Mouse (Mus musculus) kidney, embryonic 16.5 days (tissue): ENCODE results near the gene Rprd1b. TPM values are rescaled to one million over a fixed set of nuclear protein-coding genes. Genes with fewer than 3 reads are reported as not detected.

Experiments used
- ATAC-seq: fragments of 200-750 bp; cut with Nextera tagmentation; 2 replicates; pipeline ENCODE4 v1.8.0; 2017; ENCODE audit warnings: moderate TSS enrichment; ENCODE audit not compliant: low FRiP score, low TSS enrichment
- H3K27ac ChIP-seq: fragments of 300-500 bp; sonication (generic); 2 replicates; pipeline ENCODE4 v1.5.1; 2014; ENCODE audit warnings: low read length
- H3K27me3 ChIP-seq: fragments of 300-500 bp; sonication (generic); 2 replicates; pipeline ENCODE4 v1.6.1; 2014; ENCODE audit warnings: low read length, control low read depth, mixed read lengths; ENCODE audit not compliant: insufficient read depth
- H3K36me3 ChIP-seq: fragments of 300-500 bp; sonication (generic); 2 replicates; pipeline ENCODE4 v1.6.1; 2014; ENCODE audit warnings: low read length, control low read depth, mixed read lengths; ENCODE audit not compliant: insufficient read depth
- H3K4me1 ChIP-seq: fragments of 300-500 bp; sonication (generic); 2 replicates; pipeline ENCODE4 v1.6.1; 2014; ENCODE audit warnings: low read length, control low read depth, mixed read lengths; ENCODE audit not compliant: insufficient read depth
- H3K4me2 ChIP-seq: fragments of 300-500 bp; sonication (generic); replicated peaks from 2 replicates; pipeline ENCODE4 v1.6.1; 2014; ENCODE audit warnings: low read depth, low read length
- H3K4me3 ChIP-seq: fragments of 300-500 bp; sonication (generic); 2 replicates; pipeline ENCODE4 v1.5.1; 2014; ENCODE audit warnings: mild to moderate bottlenecking, low read length
- H3K9ac ChIP-seq: fragments of 300-500 bp; sonication (generic); replicated peaks from 2 replicates; pipeline ENCODE4 v1.6.1; 2014; ENCODE audit warnings: low read length
- H3K9me3 ChIP-seq: fragments of 300-500 bp; sonication (generic); 2 replicates; pipeline ENCODE4 v1.6.1; 2016; ENCODE audit warnings: low read length, control low read depth
- WGBS: fragments of 180-500 bp; shearing (Covaris S2); extraction: QIAGEN DNeasy Blood & Tissue Kit; methylation state at CpG from one replicate; pipeline ENCODE4 v1.1.7; 2014; 5-methylcytosine and 5-hydroxymethylcytosine counted together
- polyA plus RNA-seq: library from polyadenylated mRNA; unstranded; fragments of >200 nt; fragmentation: Nextera tagmentation; extraction: Ambion mirVana; gene quantifications from 2 replicates; pipeline ENCODE4 v1.2.1, GENCODE M21; 2015

The Rprd1b gene
- polyA plus RNA-seq, 1 experiment from 2014 or later = 44.1 TPM

DNA sequence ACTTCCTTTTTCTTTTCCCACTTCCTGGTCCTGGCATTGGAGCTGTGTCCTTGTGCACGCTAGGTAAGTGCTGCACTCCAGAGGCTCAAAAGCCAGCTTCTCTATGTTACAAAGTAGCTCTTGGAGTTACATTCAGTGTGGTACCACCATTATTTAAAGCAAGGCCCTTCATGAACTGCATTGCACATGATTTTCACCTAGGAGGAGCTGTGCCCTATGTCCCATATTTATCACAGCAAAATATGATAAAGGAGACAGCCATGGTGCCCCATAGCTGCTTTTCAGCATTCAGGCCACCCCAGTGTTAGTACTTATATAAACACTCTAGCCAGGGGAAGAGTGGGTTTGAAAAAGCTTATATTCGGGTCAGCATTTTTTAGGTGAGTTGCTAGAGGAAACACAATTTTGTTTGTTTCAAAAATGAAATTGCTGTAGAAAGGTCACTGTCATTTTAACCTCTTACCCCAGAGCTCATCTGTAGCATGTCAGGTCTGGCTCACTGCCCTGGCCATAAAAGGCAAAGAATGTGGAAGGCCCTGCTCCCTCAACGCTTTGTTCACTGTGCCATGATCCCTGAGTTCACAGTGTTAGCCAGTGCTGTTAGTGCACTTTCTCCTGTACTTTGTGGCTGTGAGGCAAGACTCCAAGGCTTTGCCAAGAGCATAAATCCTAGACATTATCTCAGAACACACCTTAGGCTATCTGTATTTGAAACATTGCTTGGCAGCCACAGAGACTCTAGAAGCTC, 42.8 kb downstream of the Rprd1b start:
- H3K4me3 ChIP-seq = no peak overlapping the region
- H3K4me1 ChIP-seq = peaks cover 5% of the 10 kb centered on the region; the same call in 1 of the 2 replicates
- 66% methylated on average over 3 of the region's 3 CpGs for WGBS
- H3K9ac ChIP-seq = no peak overlapping the region
- no peaks in the 10 kb centered on the region for H3K27me3 ChIP-seq
- no peak for ATAC-seq
- no peak overlapping the region for H3K27ac ChIP-seq
- H3K9me3 ChIP-seq = no peaks in the 10 kb centered on the region
- H3K36me3 ChIP-seq = peaks cover 35% of the 10 kb centered on the region
- no peak overlapping the region for H3K4me2 ChIP-seq

GRCm38 (mm10) chr2:158071633-158071995, 43.3 kb downstream of the Rprd1b start:
- Histone ChIP-seq H3K36me3 (peaks cover 38% of the 10 kb centered on the region), H3K4me2 (no peak overlapping the region), H3K4me1 (peaks cover 5% of the 10 kb centered on the region; the same call in 1 of the 2 replicates), H3K27me3 (no peaks in the 10 kb centered on the region), H3K9me3 (no peaks in the 10 kb centered on the region), H3K9ac (no peak overlapping the region), H3K27ac (no peak overlapping the region), H3K4me3 (no peak overlapping the region)
- ATAC-seq = no peak
- 60% methylated on average over 5 of the region's 5 CpGs for WGBS

DNA sequence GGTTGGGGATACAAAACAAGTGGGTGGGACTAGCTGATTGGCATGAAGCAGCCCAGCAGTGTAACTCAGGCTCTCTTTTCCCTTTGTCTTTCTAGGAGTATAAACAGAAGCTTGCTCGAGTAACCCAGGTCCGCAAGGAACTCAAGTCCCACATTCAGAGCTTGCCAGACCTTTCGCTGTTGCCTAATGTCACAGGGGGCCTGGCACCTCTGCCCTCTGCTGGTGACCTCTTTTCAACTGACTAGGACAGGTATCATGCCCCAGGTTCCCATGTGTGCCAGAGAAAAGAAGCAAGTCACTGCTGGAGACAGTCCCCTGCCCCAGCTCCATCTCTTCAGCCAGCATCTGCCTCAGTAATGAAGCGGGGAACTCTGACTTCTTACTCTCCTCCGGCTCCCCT, 46.5 kb downstream of the Rprd1b start:
- Histone ChIP-seq H3K9ac (no peak overlapping the region), H3K4me1 (peaks cover 5% of the 10 kb centered on the region; the same call in 1 of the 2 replicates), H3K4me2 (no peak overlapping the region), H3K27ac (no peak overlapping the region), H3K4me3 (no peak overlapping the region), H3K36me3 (peaks cover 47% of the 10 kb centered on the region), H3K27me3 (no peaks in the 10 kb centered on the region), H3K9me3 (no peaks in the 10 kb centered on the region)
- 88% methylated on average over 5 of the region's 5 CpGs for WGBS
- ATAC-seq = no peak

DNA sequence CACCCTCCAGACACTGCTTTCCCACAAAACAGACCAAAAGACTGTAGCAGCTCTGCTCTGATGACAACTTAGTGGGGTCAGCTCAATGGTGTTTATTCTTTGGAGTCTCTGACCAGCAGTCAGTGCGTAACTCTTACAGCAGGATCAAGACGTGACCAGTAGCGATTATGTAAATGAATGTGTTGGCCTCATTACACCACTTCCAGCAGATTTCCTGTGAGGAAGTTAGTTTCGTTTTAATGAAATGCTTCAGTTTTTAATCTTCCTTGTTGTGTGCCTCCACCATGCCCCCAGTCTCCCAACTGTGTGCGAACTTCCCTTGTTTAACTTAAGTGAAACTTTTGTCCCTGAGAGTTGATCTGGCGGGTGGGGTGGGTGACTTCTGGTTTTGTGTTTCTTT, 48.4 kb downstream of the Rprd1b start:
- Histone ChIP-seq H3K4me2 (no peak overlapping the region), H3K9me3 (no peaks in the 10 kb centered on the region), H3K27ac (no peak overlapping the region), H3K9ac (no peak overlapping the region), H3K36me3 (peaks cover 34% of the 10 kb centered on the region), H3K4me3 (no peak overlapping the region), H3K27me3 (no peaks in the 10 kb centered on the region), H3K4me1 (peaks cover 9% of the 10 kb centered on the region; the same call in 1 of the 2 replicates)
- WGBS = 82% methylated on average over 6 of the region's 6 CpGs
- ATAC-seq = no peak

DNA sequence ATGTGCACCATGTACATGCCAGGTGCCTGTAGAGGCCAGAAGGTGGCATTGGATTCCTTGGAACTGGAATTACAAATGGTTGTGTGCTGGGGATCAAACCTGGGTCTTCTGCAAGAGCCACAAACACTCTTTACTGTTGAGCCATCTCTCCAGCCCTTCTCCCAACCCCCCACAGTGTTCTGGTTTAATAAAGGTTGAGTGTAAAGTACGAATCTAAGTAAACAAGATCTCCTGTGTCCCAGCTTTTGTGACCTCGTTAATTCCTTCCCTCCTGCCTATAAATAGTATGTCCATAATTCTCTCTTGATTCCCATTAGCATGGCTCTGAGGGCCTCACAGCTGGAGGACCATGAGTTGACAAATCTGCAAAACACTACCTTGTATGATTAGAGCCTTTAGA, 49.7 kb downstream of the Rprd1b start:
- Histone ChIP-seq H3K9me3 (no peaks in the 10 kb centered on the region), H3K4me1 (peaks cover 9% of the 10 kb centered on the region; the same call in 1 of the 2 replicates), H3K36me3 (peaks cover 34% of the 10 kb centered on the region), H3K4me2 (no peak overlapping the region), H3K27me3 (no peaks in the 10 kb centered on the region), H3K27ac (no peak overlapping the region), H3K9ac (no peak overlapping the region), H3K4me3 (no peak overlapping the region)
- WGBS = 50% methylated on average over 2 of the region's 2 CpGs
- no peak for ATAC-seq

GRCm38 (mm10) chr2:158078971-158079370, 50.7 kb downstream of the Rprd1b start:
- WGBS = 87% methylated on average over 7 of the region's 7 CpGs

GRCm38 (mm10) chr2:158079843-158080395, 51.6 kb downstream of the Rprd1b start:
- Histone ChIP-seq H3K9me3 (no peaks in the 10 kb centered on the region), H3K4me3 (no peak overlapping the region), H3K9ac (no peak overlapping the region), H3K4me1 (peaks cover 9% of the 10 kb centered on the region; the same call in 1 of the 2 replicates), H3K27ac (peak overlapping the region; percentile 32; the same call in 1 of the 2 replicates), H3K36me3 (peaks cover 31% of the 10 kb centered on the region), H3K27me3 (no peaks in the 10 kb centered on the region), H3K4me2 (no peak overlapping the region)
- peak; percentile 73; the same call in 1 of the 2 replicates for ATAC-seq
- 43% methylated on average over 9 of the region's 9 CpGs for WGBS

More at GRCm38 (mm10) chr2:158078971-158079370, 50.7 kb downstream of the Rprd1b start:
- no peak overlapping the region for H3K4me2 ChIP-seq
- H3K4me3 ChIP-seq = no peak overlapping the region
- H3K4me1 ChIP-seq = peaks cover 9% of the 10 kb centered on the region; the same call in 1 of the 2 replicates
- H3K9me3 ChIP-seq = no peaks in the 10 kb centered on the region
- ATAC-seq = no peak
- H3K27me3 ChIP-seq = no peaks in the 10 kb centered on the region
- H3K9ac ChIP-seq = no peak overlapping the region
- no peak overlapping the region for H3K27ac ChIP-seq
- H3K36me3 ChIP-seq = peaks cover 34% of the 10 kb centered on the region

- Histone ChIP-seq H3K4me1 (peaks cover 9% of the 10 kb centered on the region; the same call in 1 of the 2 replicates), H3K4me2 (no peak overlapping the region), H3K27ac (no peak overlapping the region; the same call in 1 of the 2 replicates), H3K9ac (no peak overlapping the region), H3K4me3 (no peak overlapping the region), H3K36me3 (peaks cover 25% of the 10 kb centered on the region), H3K9me3 (no peaks in the 10 kb centered on the region), H3K27me3 (no peaks in the 10 kb centered on the region)
- WGBS = 61% methylated on average over 9 of the region's 9 CpGs
- ATAC-seq = no peak
These were observed 52.4 kb downstream of the Rprd1b start for GRCm38 (mm10) chr2:158080622-158081241.

DNA sequence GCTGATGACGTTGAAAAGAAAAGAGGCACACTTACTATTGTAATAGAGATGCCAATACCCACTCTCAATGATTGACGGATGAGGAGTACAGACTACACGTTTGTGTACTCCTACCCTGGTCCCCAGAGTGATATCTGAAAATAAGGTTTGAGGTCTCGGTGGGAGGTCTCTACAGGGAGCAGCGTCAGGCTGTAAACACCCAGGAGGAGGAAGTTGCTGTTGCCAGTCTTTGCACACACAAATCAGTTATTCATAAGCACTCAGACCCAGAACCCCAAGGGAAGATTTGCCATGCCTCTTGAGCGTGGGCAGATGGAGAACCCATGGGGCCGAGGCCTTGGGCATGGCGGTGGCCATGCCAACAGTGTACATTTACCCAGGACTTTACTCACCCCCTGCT, 56.2 kb downstream of the Rprd1b start:
- H3K27me3 ChIP-seq = no peaks in the 10 kb centered on the region
- H3K9me3 ChIP-seq = no peaks in the 10 kb centered on the region
- no peak overlapping the region for H3K9ac ChIP-seq
- peaks cover 9% of the 10 kb centered on the region; the same call in 1 of the 2 replicates for H3K4me1 ChIP-seq
- 77% methylated on average over 8 of the region's 8 CpGs for WGBS
- no peaks in the 10 kb centered on the region for H3K36me3 ChIP-seq
- H3K4me3 ChIP-seq = no peak overlapping the region
- no peak for ATAC-seq
- H3K4me2 ChIP-seq = no peak overlapping the region
- no peak overlapping the region for H3K27ac ChIP-seq

DNA sequence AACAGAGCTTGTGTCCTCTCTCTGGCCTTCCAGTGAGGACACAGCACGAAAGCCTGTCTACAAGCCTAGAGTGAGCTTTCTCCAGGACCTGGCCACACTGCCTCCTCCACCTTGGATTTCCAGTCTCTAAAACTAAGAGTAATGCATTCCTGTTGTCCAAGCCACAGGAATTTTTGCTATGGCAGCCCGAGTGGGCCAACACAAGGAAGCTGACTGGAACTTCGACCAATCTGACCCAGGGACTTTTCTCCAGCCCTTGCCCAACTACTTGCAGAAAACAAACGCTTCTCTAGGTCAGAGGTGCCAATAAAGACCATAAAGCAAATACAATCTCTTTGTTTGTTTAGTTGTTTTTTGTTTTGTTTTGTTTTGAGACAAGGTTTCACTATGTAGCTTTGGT, 61.8 kb downstream of the Rprd1b start:
- Histone ChIP-seq H3K36me3 (no peaks in the 10 kb centered on the region), H3K9me3 (no peaks in the 10 kb centered on the region), H3K9ac (no peak overlapping the region), H3K4me1 (peaks cover 23% of the 10 kb centered on the region), H3K27me3 (no peaks in the 10 kb centered on the region), H3K4me3 (no peak overlapping the region), H3K4me2 (no peak overlapping the region), H3K27ac (no peak overlapping the region)
- ATAC-seq = no peak
- WGBS = 75% methylated on average over 4 of the region's 4 CpGs
